In the genomic region with DNA sequence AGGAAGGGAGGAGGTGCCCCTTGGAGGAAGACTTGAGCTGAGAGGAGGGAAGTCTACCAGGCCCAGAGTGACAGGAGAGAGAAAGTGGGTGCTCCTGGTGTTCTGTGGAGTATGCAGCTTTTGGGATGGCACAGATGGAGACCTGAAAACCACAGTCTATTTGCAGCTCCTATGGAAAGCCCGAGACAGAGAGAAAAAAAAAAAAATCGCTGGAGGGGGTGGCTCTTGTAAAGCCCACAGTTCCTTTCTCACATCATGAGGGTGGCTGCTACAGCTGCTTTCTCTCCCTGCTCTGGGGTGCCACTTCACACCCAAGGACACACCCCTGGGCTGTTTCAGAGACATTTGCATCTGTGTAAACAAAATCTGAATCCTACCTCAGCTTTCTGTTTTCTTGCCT, we compare ENCODE assay signal across 21 mouse cellular contexts.
DNase-seq lines count a peak whose midpoint lies in the region; ATAC-seq lines count a peak whose summit lies in the region.
"Had no signal": no experiment of that assay in that cellular context is flagged by ENCODE, and none has a peak within 500 bp of the region (broad histone marks: within the 10 kb centered on the region; RNA-seq: fewer than 3 reads in every experiment).

No protein-coding gene starts in this region.

- intact Hi-C loops in left cerebral cortex, postnatal 14 days (cut with DNase I), result loop anchor here (5.0 kb wide), 1 partner anchor 42 kb away; no protein-coding TSS in a partner anchor
- intact Hi-C loops in gastrocnemius, postnatal 36 days (cut with DNase I), result loop anchor here (5.0 kb wide), 2 partner anchors 43 to 108 kb away; partner anchors contain the start of gene Dapk2

- peak; percentile 85 for ATAC-seq in frontal cortex, adult (ENCODE audit: low TSS enrichment)
- no peak for ATAC-seq in CD4-positive, CD25-positive, alpha-beta regulatory T cell, adult 4 months
- ATAC-seq: activated CD4-positive, CD25-positive, alpha-beta regulatory T cell, adult 4 months; forebrain, embryonic 14.5 days; liver, embryonic 12.5 days; Patski had no signal

- DNase-seq in frontal cortex, postnatal 25 days (ENCODE audit: low spot score in 2 of 2), result no peak
- peak; percentile 78 for DNase-seq in right cerebral cortex, adult 18-20 months
- DNase-seq in right cerebral cortex, postnatal 4 days, result no peak
- DNase-seq in left cerebral cortex, postnatal 14 days (ENCODE audit: low spot score in 2 of 2), result peak; percentile 50 to 76
- DNase-seq in telencephalon, adult 2 months (ENCODE audit: low read depth, low spot score), result peak; percentile 94
- no peak for DNase-seq in gastrocnemius, postnatal 36 days
- DNase-seq: adrenal gland, postnatal 25 days; B cell, adult 2 months; cerebellum, adult 9-10 months; gastrocnemius, postnatal 25 days; kidney, adult 11 months; kidney, postnatal 10 days; lung, embryonic 14.5 days; midbrain, embryonic 14.5 days; spleen, adult 18-20 months had no signal

Comparison
In these comparisons a context has a peak if more than half of its experiments do, and no peak if none do; other contexts are left out.
1. DNase-seq: peak in right cerebral cortex, adult 18-20 months (single experiment), left cerebral cortex, postnatal 14 days (2 of 2) and telencephalon, adult 2 months (single experiment); none in frontal cortex, postnatal 25 days (0 of 2), right cerebral cortex, postnatal 4 days (single experiment) and gastrocnemius, postnatal 36 days (0 of 2).